Comparison of ENCODE assay signal across 23 mouse cellular contexts in the genomic region with DNA sequence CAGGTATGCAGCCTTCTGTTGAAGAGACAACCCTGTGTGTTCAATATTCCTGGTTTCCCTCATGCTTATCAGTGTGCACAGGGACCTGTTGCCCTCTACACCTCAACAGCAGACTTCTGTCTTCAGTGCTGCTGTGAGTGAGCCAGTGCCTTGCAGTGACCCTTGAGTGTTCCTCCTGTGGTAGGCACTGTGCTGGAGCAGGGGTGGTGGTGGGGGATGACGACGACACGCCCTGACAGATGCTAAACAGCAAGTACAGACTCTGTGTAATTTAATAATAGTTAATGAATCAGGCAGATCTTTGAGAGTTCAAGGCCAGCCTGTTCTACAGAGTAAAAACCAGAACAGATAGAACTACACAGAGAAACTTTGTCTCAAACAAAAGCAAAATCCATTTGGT. TPM values are rescaled to one million over a fixed set of nuclear protein-coding genes. Genes with fewer than 3 reads are reported as not detected.
DNase-seq lines count a peak whose midpoint lies in the region; ATAC-seq and TF ChIP-seq lines count a peak whose summit lies in the region.
"Had no signal": no experiment of that assay in that cellular context is flagged by ENCODE, and none has a peak within 500 bp of the region (broad histone marks: within the 10 kb centered on the region; RNA-seq: fewer than 3 reads in every experiment).

No protein-coding gene starts in this region.

- no peak overlapping the region; the same call in 1 of the 2 replicates for H3K4me3 ChIP-seq in gastrocnemius, adult 2 months
- no peak overlapping the region for H3K4me3 ChIP-seq in layer of hippocampus, adult 2 months
- H3K4me3 ChIP-seq in G1E (ENCODE audit: low read depth, low read length), result peak overlapping the region; percentile 58; the same call in 1 of the 2 replicates
- no peak overlapping the region for H3K4me3 ChIP-seq in intestine, postnatal 0 days (ENCODE audit: low read depth, low read length)
- H3K4me3 ChIP-seq: neural tube, embryonic 15.5 days had no signal

- 76% methylated on average over 3 of the region's 3 CpGs for WGBS in intestine, postnatal 0 days

- no peak overlapping the region for H3K9ac ChIP-seq in intestine, postnatal 0 days (ENCODE audit: low read depth, low read length)
- H3K9ac ChIP-seq: neural tube, embryonic 15.5 days had no signal

- no peak for DNase-seq in gastrocnemius, adult 2 months
- no peak for DNase-seq in gastrocnemius, postnatal 14 days
- DNase-seq in layer of hippocampus, adult 2 months (ENCODE audit: low spot score in 2 of 2), result no peak
- no peak for DNase-seq in layer of hippocampus, adult 18-20 months (ENCODE audit: low spot score in 2 of 2)
- DNase-seq in G1E (ENCODE audit: low spot score), result no peak
- no peak for DNase-seq in left cerebral cortex, adult 9 months (ENCODE audit: low spot score in 2 of 2)
- DNase-seq: adrenal gland, postnatal 10 days; cerebellum, adult 11-12 months; cerebellum, postnatal 36 days; kidney, adult 8-10 months; kidney, postnatal 14 days; midbrain, embryonic 14.5 days; spleen, adult 18-20 months; thymus, postnatal 14 days had no signal

- ATAC-seq in G1E (ENCODE audit: extremely low read depth, insufficient number of reproducible peaks, low FRiP score, poor library complexity, severe bottlenecking), result peak; percentile 19; the same call in 1 of the 2 replicates
- ATAC-seq in intestine, postnatal 0 days, result no peak
- no peak for ATAC-seq in megakaryocyte progenitor cell, adult 5-6 weeks (replicated peaks; ENCODE audit: poor library complexity)
- ATAC-seq: hindbrain, embryonic 16.5 days had no signal

- no peaks in the 10 kb centered on the region for H3K27me3 ChIP-seq in G1E (ENCODE audit: insufficient read depth, low read length)
- no peaks in the 10 kb centered on the region for H3K27me3 ChIP-seq in intestine, postnatal 0 days (replicated peaks; ENCODE audit: control insufficient read depth, insufficient read depth, low read length)
- H3K27me3 ChIP-seq: CH12.LX; neural tube, embryonic 15.5 days had no signal

- peaks cover 68% of the 10 kb centered on the region for H3K36me3 ChIP-seq in G1E (replicated peaks)
- no peaks in the 10 kb centered on the region for H3K36me3 ChIP-seq in intestine, postnatal 0 days (ENCODE audit: control insufficient read depth, insufficient read depth)
- H3K36me3 ChIP-seq: neural tube, embryonic 15.5 days had no signal

- TF ChIP-seq CTCF in gastrocnemius, adult 2 months (IDR thresholded peaks at IDR 0.05), result no peak
- TF ChIP-seq CTCF in layer of hippocampus, adult 2 months (conservative IDR thresholded peaks at IDR 0.05), result no peak
- no peak for TF ChIP-seq CTCF in G1E (IDR thresholded peaks at IDR 0.05; ENCODE audit: low read depth, low read length)
- TF ChIP-seq CTCF in intestine, postnatal 0 days (IDR thresholded peaks at IDR 0.05; ENCODE audit: low read depth), result no peak

- no peak overlapping the region for H3K4me2 ChIP-seq in intestine, postnatal 0 days (replicated peaks; ENCODE audit: low read depth)
- H3K4me2 ChIP-seq: neural tube, embryonic 15.5 days had no signal

- H3K4me1 ChIP-seq in G1E (ENCODE audit: insufficient read depth, low read depth, low read length), result peaks cover 71% of the 10 kb centered on the region
- H3K4me1 ChIP-seq in intestine, postnatal 0 days (replicated peaks; ENCODE audit: control insufficient read depth, insufficient read depth, low read length), result peaks cover 16% of the 10 kb centered on the region

- intact Hi-C loops in gastrocnemius, adult 2 months (cut with DNase I), result no loop called here
- intact Hi-C loops in gastrocnemius, postnatal 14 days (cut with DNase I; ENCODE audit: low total_unique reads), result no loop called here

- H3K27ac ChIP-seq in gastrocnemius, adult 2 months, result peak overlapping the region; percentile 98
- peak overlapping the region; percentile 84 for H3K27ac ChIP-seq in layer of hippocampus, adult 2 months
- peak overlapping the region; percentile 54 for H3K27ac ChIP-seq in intestine, postnatal 0 days (ENCODE audit: low read depth, low read length)
- H3K27ac ChIP-seq: liver, embryonic 14.5 days; macrophage; neural tube, embryonic 15.5 days had no signal

- H3K9me3 ChIP-seq in G1E (replicated peaks), result no peaks in the 10 kb centered on the region
- H3K9me3 ChIP-seq in intestine, postnatal 0 days (ENCODE audit: control insufficient read depth), result no peaks in the 10 kb centered on the region
- H3K9me3 ChIP-seq: neural tube, embryonic 15.5 days had no signal

RNA-seq across cellular contexts. Expression of gene Tab1, which starts 3.7 kb away (rescaled TPM):
- 10 to 100 TPM; 13.0 to 16.1 TPM for total RNA-seq in gastrocnemius, adult 2 months (2021)
- 10 to 100 TPM; 13.1 to 15.1 TPM for total RNA-seq in gastrocnemius, postnatal 14 days (2021)
- total RNA-seq in layer of hippocampus, adult 2 months (2021), result 10 to 100 TPM; 28.2 to 30.2 TPM
- 10 to 100 TPM; 21.2 to 23.4 TPM for total RNA-seq in layer of hippocampus, adult 18-20 months (2021)
- total RNA-seq in G1E (2014; fragmentation: Nextera tagmentation), result 19.0 and 27.2 TPM in 2 replicates
- total RNA-seq in G1E (2017), result 22.3 and 25.0 TPM in 2 replicates
- polyA plus RNA-seq in G1E (2012), result 23.6 and 29.1 TPM in 2 replicates
- 12.6 and 13.6 TPM in 2 replicates for polyA plus RNA-seq in intestine, postnatal 0 days (2015; fragmentation: Nextera tagmentation; extraction: Ambion mirVana)
- total RNA-seq in megakaryocyte progenitor cell, adult 5-6 weeks (2015), result 4.0 and 6.0 TPM in 2 replicates
- total RNA-seq in megakaryocyte progenitor cell, adult 5-6 weeks (2017), result 15.7 and 19.2 TPM in 2 replicates

RNA-seq across cellular contexts. Expression of gene Mgat3, which starts 36.9 kb away (rescaled TPM):
- total RNA-seq in gastrocnemius, adult 2 months (2021), result under 1 TPM; 0.61 to 0.78 TPM
- 1 to 10 TPM; 1.3 to 3.1 TPM for total RNA-seq in gastrocnemius, postnatal 14 days (2021)
- 100 to 1,000 TPM; 109 to 115 TPM for total RNA-seq in layer of hippocampus, adult 2 months (2021)
- 100 to 1,000 TPM; 114 to 118 TPM for total RNA-seq in layer of hippocampus, adult 18-20 months (2021)
- total RNA-seq in G1E (2014; fragmentation: Nextera tagmentation) (not detected in 2 replicates), G1E (2017) (not detected in 2 replicates)
- not detected in 2 replicates for polyA plus RNA-seq in G1E (2012)
- polyA plus RNA-seq in intestine, postnatal 0 days (2015; fragmentation: Nextera tagmentation; extraction: Ambion mirVana), result 12.2 and 13.1 TPM in 2 replicates
- total RNA-seq in megakaryocyte progenitor cell, adult 5-6 weeks (2015), result not detected in 2 replicates
- total RNA-seq in megakaryocyte progenitor cell, adult 5-6 weeks (2017), result not detected in 2 replicates
- total RNA-seq: granulocyte monocyte progenitor cell, adult 5-6 weeks; hematopoietic stem cell, adult 5-6 weeks had no signal

RNA-seq across cellular contexts. Expression of gene Rpl3, which starts 45.0 kb away (rescaled TPM):
- total RNA-seq in gastrocnemius, adult 2 months (2021), result 10 to 100 TPM; 38.6 to 51.4 TPM
- total RNA-seq in gastrocnemius, postnatal 14 days (2021), result 100 to 1,000 TPM; 129 to 167 TPM
- 100 to 1,000 TPM; 558 to 583 TPM for total RNA-seq in layer of hippocampus, adult 2 months (2021)
- total RNA-seq in layer of hippocampus, adult 18-20 months (2021), result 100 to 1,000 TPM; 600 to 628 TPM
- total RNA-seq in G1E (2014; fragmentation: Nextera tagmentation), result 1,019 and 1,021 TPM in 2 replicates
- 1,569 and 1,698 TPM in 2 replicates for total RNA-seq in G1E (2017)
- 114 and 176 TPM in 2 replicates for polyA plus RNA-seq in G1E (2012)
- 436 and 450 TPM in 2 replicates for polyA plus RNA-seq in intestine, postnatal 0 days (2015; fragmentation: Nextera tagmentation; extraction: Ambion mirVana)
- total RNA-seq in megakaryocyte progenitor cell, adult 5-6 weeks (2015), result 2,120 and 2,179 TPM in 2 replicates
- total RNA-seq in megakaryocyte progenitor cell, adult 5-6 weeks (2017), result 3,037 and 3,138 TPM in 2 replicates

RNA-seq across cellular contexts. Expression of gene Syngr1, which starts 45.5 kb away (rescaled TPM):
- total RNA-seq in gastrocnemius, adult 2 months (2021), result 10 to 100 TPM; 46.1 to 46.4 TPM
- total RNA-seq in gastrocnemius, postnatal 14 days (2021), result 10 to 100 TPM; 16.6 to 20.1 TPM
- 100 to 1,000 TPM; 356 to 380 TPM for total RNA-seq in layer of hippocampus, adult 2 months (2021)
- total RNA-seq in layer of hippocampus, adult 18-20 months (2021), result 100 to 1,000 TPM; 370 to 379 TPM
- total RNA-seq in G1E (2014; fragmentation: Nextera tagmentation), result 41.4 and 44.2 TPM in 2 replicates
- 74.6 and 96.9 TPM in 2 replicates for total RNA-seq in G1E (2017)
- polyA plus RNA-seq in G1E (2012), result 86.9 and 89.8 TPM in 2 replicates
- 6.8 and 10.4 TPM in 2 replicates for polyA plus RNA-seq in intestine, postnatal 0 days (2015; fragmentation: Nextera tagmentation; extraction: Ambion mirVana)
- 2.1 and 3.6 TPM in 2 replicates for total RNA-seq in megakaryocyte progenitor cell, adult 5-6 weeks (2015)
- 1.5 and 1.8 TPM in 2 replicates for total RNA-seq in megakaryocyte progenitor cell, adult 5-6 weeks (2017)

Comparison
In these comparisons a context has a peak if more than half of its experiments do, and no peak if none do; other contexts are left out.
1. RNA of gene Mgat3, which starts 36.9 kb away (total RNA-seq): 114 to 118 TPM in layer of hippocampus, adult 18-20 months and 109 to 115 TPM in layer of hippocampus, adult 2 months; 1.3 to 3.1 TPM in gastrocnemius, postnatal 14 days, 0.61 to 0.78 TPM in gastrocnemius, adult 2 months, not detected in G1E and not detected in megakaryocyte progenitor cell, adult 5-6 weeks; every median in the first group is over 10 times any median in the second.
2. Peak in every context shown above with its lines, with median percentiles within 50 percentile points of each other: H3K27ac ChIP-seq.